Mouse (Mus musculus) stomach, embryonic 16.5 days (tissue): ENCODE results near the gene Bpifb9a. TPM values are rescaled to one million over a fixed set of nuclear protein-coding genes. Genes with fewer than 3 reads are reported as not detected.
"Not testable (repeated sequence)": the region's sequence is repeated elsewhere in the genome, so short reads cannot be mapped to it uniquely, and the experiment has no call there.

Source experiments
- ATAC-seq: fragments of 200-750 bp; cut with Nextera tagmentation; 2 replicates; pipeline ENCODE4 v1.8.0; 2017; ENCODE audit warnings: moderate number of reproducible peaks, moderate TSS enrichment; ENCODE audit not compliant: insufficient read depth, low FRiP score
- H3K27ac ChIP-seq: fragments of 300-500 bp; sonication (generic); 2 replicates; pipeline ENCODE4 v1.5.1; 2014; ENCODE audit warnings: low read length
- H3K27me3 ChIP-seq: fragments of 300-500 bp; sonication (generic); 2 replicates; pipeline ENCODE4 v1.6.1; 2014; ENCODE audit warnings: low read length, control low read depth, mixed read lengths; ENCODE audit not compliant: control insufficient read depth, insufficient read depth
- H3K36me3 ChIP-seq: fragments of 300-500 bp; sonication (generic); 2 replicates; pipeline ENCODE4 v1.6.1; 2014; ENCODE audit warnings: low read length; ENCODE audit not compliant: control insufficient read depth, insufficient read depth
- H3K4me1 ChIP-seq: fragments of 300-500 bp; sonication (generic); 2 replicates; pipeline ENCODE4 v1.6.1; 2014; ENCODE audit warnings: low read length, control low read depth, mixed read lengths; ENCODE audit not compliant: control insufficient read depth, insufficient read depth
- H3K4me2 ChIP-seq: fragments of 300-500 bp; sonication (generic); 2 replicates; pipeline ENCODE4 v1.6.1; 2014; ENCODE audit warnings: low read depth, low read length, mixed read lengths
- H3K4me3 ChIP-seq: fragments of 300-500 bp; sonication (generic); replicated peaks from 2 replicates; pipeline ENCODE4 v1.5.1; 2014; ENCODE audit warnings: mild to moderate bottlenecking, low read length
- H3K9ac ChIP-seq: fragments of 300-500 bp; sonication (generic); 2 replicates; pipeline ENCODE4 v1.6.1; 2014; ENCODE audit warnings: low read length
- H3K9me3 ChIP-seq: fragments of 300-500 bp; sonication (generic); replicated peaks from 2 replicates; pipeline ENCODE4 v1.6.1; 2016; ENCODE audit warnings: low read length, control low read depth; ENCODE audit not compliant: control insufficient read depth
- WGBS: fragments of 180-500 bp; shearing (Covaris S2); extraction: QIAGEN DNeasy Blood & Tissue Kit; methylation state at CpG from one replicate; pipeline ENCODE4 v1.1.7; 2014; 5-methylcytosine and 5-hydroxymethylcytosine counted together
- polyA plus RNA-seq: library from polyadenylated mRNA; unstranded; fragments of >200 nt; fragmentation: Nextera tagmentation; extraction: Ambion mirVana; gene quantifications from 2 replicates; pipeline ENCODE4 v1.2.1, GENCODE M21; 2015

The Bpifb9a gene
- polyA plus RNA-seq, 1 experiment from 2014 or later: not detected

DNA sequence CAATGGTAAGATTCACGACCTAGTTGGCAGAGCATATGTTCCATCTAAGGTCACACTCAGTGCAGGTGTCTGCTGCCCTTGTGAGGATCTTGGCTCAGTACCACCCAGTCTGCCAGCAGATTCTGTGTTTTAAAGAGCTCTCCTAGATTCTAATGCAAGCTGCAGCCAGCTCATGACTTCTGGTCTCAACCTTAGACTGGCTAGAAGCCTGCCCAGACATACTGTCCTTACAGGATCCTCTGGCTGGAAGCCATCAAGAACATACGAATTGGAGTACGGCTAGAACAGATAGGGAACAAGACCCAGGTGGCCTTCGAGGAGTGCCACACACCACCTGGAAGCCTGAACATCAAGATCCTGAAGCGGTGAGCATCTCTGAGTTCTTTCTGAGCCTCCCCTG is 29.8 kb upstream of the Bpifb9a start:
- no peak overlapping the region for H3K4me3 ChIP-seq
- no peaks in the 10 kb centered on the region for H3K9me3 ChIP-seq
- peaks cover 5% of the 10 kb centered on the region; the same call in 1 of the 2 replicates for H3K4me1 ChIP-seq
- 79% methylated on average over 5 of the region's 5 CpGs for WGBS
- no peak overlapping the region for H3K9ac ChIP-seq
- H3K4me2 ChIP-seq: no peak overlapping the region
- H3K27me3 ChIP-seq: no peaks in the 10 kb centered on the region
- H3K36me3 ChIP-seq: no peaks in the 10 kb centered on the region
- H3K27ac ChIP-seq: no peak overlapping the region
- ATAC-seq: no peak

DNA sequence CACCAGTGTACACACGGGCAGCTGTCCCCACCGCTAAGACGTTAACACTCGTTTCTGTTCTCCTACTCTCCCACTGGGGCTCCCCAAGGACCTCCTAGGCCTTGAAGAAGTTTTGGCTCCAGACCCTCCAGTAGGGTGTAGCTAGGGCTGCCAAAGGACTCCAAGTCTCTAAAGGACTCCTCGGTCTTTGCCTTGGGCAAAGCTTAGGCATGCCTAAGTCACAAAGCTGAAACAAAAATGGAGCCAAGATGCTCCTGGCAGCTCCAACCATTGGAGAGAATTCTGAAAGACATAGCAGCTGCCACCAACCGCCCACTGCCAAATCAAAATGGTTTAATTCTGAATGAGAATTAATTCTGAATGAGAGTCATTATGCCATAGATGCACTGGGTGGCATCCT is 24.2 kb upstream of the Bpifb9a start:
- H3K36me3 ChIP-seq: no peaks in the 10 kb centered on the region
- H3K4me2 ChIP-seq: no peak overlapping the region
- H3K27ac ChIP-seq: no peak overlapping the region
- H3K9me3 ChIP-seq: no peaks in the 10 kb centered on the region
- no peaks in the 10 kb centered on the region for H3K4me1 ChIP-seq
- H3K4me3 ChIP-seq: no peak overlapping the region
- H3K27me3 ChIP-seq: no peaks in the 10 kb centered on the region
- ATAC-seq: no peak
- no peak overlapping the region for H3K9ac ChIP-seq
- 89% methylated on average over 6 of the region's 6 CpGs for WGBS

DNA sequence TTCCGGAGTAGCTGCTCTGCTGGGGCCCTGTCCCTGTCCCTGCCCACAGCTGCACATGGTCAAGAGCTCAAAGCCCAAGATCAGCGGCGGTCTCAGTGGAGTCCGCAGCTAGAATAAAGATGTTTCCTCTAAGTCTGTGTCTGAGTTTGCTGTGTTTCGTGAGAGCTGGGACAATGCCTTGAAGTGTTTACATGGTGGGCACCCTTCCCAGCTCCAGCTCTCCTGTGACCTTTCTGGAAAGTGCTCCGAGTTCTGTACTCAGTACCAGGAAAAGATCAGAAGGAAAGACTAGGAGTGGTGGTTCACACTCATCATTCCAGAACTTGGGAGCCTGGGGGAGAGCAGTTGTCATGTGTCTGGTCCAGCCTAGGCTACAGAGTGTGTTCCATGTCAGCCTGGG is 16.9 kb upstream of the Bpifb9a start:
- H3K9ac ChIP-seq: no peak overlapping the region
- WGBS: 71% methylated on average over 6 of the region's 6 CpGs
- no peak for ATAC-seq
- H3K27ac ChIP-seq: no peak overlapping the region
- no peak overlapping the region for H3K4me2 ChIP-seq
- no peaks in the 10 kb centered on the region for H3K4me1 ChIP-seq
- no peaks in the 10 kb centered on the region for H3K27me3 ChIP-seq
- no peak overlapping the region for H3K4me3 ChIP-seq
- H3K9me3 ChIP-seq: no peaks in the 10 kb centered on the region
- H3K36me3 ChIP-seq: no peaks in the 10 kb centered on the region

DNA sequence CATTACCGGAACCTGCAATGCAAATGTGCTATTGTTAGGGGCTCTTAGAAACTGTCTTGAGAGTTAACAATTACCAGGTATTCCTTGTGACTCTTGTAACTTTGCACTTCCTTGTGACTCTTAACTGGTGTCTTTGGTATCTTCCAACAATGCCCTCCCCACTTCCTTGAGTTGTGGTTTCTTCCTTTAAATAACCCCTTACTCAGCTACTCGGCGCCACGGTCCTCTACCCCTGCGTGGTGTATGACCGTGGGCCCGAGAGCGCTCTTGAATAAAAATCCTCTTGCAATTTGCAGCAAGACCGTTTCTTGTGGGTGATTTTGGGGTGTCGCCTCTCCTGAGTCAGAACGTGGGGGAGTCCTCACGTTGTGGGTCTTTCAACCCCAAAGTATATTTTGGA is 14.9 kb upstream of the Bpifb9a start:
- H3K9ac ChIP-seq: not testable (repeated sequence)
- 98% methylated on average over 10 of the region's 12 CpGs for WGBS

DNA sequence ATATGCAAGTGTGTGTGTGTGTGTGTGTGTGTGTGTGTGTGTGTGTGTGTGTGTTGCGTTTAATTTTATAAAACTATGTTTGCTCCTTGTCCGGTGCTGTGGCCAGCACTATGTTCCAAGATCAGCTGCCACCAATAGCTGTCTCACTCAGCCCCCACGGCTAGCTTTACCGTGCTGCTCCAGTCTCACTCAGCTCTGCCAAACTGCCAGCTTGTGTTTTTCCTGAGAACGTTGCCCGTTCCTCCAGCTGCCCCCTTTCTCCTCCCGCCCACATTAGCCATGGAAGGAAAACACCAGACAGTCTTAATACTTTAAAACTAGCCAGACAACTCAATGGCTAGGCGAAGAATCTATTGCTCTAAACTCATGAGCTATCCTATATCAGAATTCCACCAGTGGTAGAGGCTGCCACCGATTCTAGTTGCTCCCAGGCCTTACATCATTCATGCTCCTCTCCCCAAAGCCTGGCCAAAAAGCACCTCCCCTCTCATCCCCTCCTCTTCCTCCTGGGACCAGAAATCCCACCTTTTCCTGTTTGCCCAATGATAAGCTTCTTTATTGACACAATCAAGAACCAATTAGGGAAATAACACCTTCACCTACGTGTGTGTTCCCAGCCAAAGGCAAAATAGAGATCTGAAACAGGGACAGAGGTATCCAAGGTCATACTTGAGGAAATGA is 14.2 kb upstream of the Bpifb9a start:
- H3K36me3 ChIP-seq: no peaks in the 10 kb centered on the region
- no peak overlapping the region for H3K4me3 ChIP-seq
- ATAC-seq: no peak
- no peak overlapping the region for H3K9ac ChIP-seq
- 85% methylated on average over 10 of the region's 10 CpGs for WGBS
- H3K9me3 ChIP-seq: no peaks in the 10 kb centered on the region
- no peak overlapping the region for H3K27ac ChIP-seq
- H3K27me3 ChIP-seq: no peaks in the 10 kb centered on the region
- no peak overlapping the region for H3K4me2 ChIP-seq
- no peaks in the 10 kb centered on the region for H3K4me1 ChIP-seq

More for the DNA sequence above, 14.9 kb upstream of the Bpifb9a start:
- not testable (repeated sequence) for H3K36me3 ChIP-seq, H3K4me3 ChIP-seq, H3K27me3 ChIP-seq, ATAC-seq, H3K4me2 ChIP-seq, H3K9me3 ChIP-seq, H3K27ac ChIP-seq, H3K4me1 ChIP-seq

DNA sequence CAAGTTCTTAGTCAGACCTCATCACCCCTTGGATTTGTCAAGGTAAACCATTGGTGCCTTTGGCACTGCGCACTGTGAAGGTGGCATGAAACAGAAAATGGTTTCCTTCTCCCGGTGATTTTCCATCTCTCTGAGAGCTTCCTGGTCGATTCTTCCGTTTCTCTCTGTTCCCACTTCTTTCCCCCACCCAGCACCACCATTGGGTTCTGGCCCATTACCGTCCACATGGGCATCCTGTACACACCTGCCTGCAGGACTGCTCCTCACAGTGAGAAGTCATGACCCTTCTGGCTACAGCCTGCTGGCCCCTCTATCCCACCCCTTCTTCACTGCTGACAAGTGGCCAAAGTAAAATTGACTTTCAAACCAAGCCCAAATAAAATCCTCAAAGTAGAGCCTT is 12.3 kb upstream of the Bpifb9a start:
- no peaks in the 10 kb centered on the region for H3K9me3 ChIP-seq
- no peaks in the 10 kb centered on the region for H3K27me3 ChIP-seq
- H3K27ac ChIP-seq: no peak overlapping the region
- 91% methylated on average over 5 of the region's 5 CpGs for WGBS
- H3K4me2 ChIP-seq: no peak overlapping the region
- no peak overlapping the region for H3K9ac ChIP-seq
- no peaks in the 10 kb centered on the region for H3K36me3 ChIP-seq
- no peaks in the 10 kb centered on the region for H3K4me1 ChIP-seq
- ATAC-seq: no peak
- no peak overlapping the region for H3K4me3 ChIP-seq

DNA sequence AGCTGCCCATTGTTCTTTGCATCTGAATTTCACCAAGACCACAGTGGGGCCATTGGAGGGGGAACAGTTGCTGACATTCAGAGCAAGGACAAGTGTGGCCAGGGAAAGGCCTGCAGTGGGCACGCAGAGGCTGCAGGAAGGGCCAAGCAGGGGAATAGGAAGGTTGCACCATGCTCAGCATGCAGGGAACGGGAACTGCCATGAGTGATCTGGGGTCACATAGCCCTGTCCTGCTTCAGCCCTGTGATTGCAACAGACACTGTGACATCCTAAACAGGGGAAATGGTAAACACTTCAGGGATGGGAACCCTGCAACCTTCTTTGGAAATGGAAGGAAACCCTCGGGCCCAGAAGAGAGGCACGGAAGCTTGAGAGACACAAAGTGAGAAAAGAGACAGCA is 2.4 kb upstream of the Bpifb9a start:
- H3K9ac ChIP-seq, ATAC-seq, H3K36me3 ChIP-seq, H3K4me2 ChIP-seq, H3K27me3 ChIP-seq, H3K27ac ChIP-seq, H3K9me3 ChIP-seq, H3K4me1 ChIP-seq, H3K4me3 ChIP-seq: not testable (repeated sequence)
- 80% methylated on average over 2 of the region's 4 CpGs for WGBS

DNA sequence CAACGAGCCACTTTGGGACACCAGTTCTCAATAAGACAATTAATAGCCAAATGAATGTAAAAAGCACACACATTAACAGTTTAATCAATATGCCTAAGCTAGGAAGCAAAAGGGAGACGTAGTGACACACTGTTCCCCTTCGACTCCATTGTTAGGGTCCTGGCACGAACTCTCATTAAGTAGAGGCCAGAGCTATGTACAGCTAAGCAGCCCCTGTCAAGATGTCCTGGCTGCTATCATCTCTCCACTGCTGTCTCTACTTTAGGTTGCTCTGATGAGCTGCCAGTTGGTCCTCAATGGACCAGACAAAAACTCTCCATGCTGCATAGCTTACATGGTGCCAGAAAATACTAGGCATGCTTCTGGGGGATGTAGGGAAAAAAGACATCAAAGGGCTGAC is 1.9 kb upstream of the Bpifb9a start:
- Histone ChIP-seq H3K4me1 (no peaks in the 10 kb centered on the region), H3K27ac (no peak overlapping the region), H3K36me3 (no peaks in the 10 kb centered on the region), H3K27me3 (no peaks in the 10 kb centered on the region), H3K9me3 (no peaks in the 10 kb centered on the region), H3K4me2 (no peak overlapping the region), H3K4me3 (no peak overlapping the region), H3K9ac (no peak overlapping the region)
- WGBS: 70% methylated on average over 4 of the region's 4 CpGs
- no peak for ATAC-seq

DNA sequence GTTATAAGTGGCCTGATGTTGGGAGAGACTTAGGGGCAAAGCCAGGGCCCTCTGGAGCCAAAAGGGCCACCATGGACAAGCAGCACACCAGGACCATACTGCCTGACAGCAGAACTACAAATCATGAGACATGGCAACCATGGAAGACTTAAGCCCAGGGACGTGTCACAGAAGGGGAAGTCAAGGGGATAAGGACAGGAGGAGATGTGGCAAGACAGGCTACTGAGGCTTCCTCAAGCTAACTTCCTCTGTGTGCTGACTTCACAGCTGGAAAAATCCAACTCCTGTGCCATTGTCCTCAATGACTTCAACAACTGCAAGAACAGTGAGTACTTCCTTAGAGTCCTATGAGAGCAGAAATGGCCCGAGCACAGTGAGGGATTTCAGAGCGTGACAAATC is 6.7 kb downstream of the Bpifb9a start:
- not testable (repeated sequence) for H3K4me3 ChIP-seq, H3K9me3 ChIP-seq, H3K4me1 ChIP-seq, H3K4me2 ChIP-seq, ATAC-seq, H3K27ac ChIP-seq, H3K27me3 ChIP-seq, H3K9ac ChIP-seq, H3K36me3 ChIP-seq
- WGBS: 73% methylated on average over 3 of the region's 3 CpGs

DNA sequence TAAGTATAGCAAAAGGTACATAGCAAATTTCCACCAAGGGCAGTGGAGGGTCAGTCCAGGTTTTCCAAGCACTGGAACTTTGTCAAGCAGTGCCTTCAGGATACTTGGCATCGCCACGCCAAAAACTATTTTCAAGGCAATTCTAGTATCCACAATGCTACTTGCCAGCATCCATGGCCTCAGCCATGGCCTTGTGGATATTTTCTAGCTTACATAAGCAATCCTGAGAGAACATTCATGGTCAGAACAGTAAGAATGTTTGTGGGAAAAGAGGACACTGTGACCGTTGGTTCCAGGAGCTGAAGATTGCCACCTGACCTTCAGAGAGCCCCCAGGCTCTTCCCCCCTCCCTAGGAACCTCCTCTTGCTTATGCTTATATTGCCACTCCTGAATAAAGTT is 34.2 kb downstream of the Bpifb9a start:
- not testable (repeated sequence) for H3K36me3 ChIP-seq, H3K9me3 ChIP-seq, H3K27ac ChIP-seq, H3K9ac ChIP-seq, H3K27me3 ChIP-seq, ATAC-seq, H3K4me3 ChIP-seq, H3K4me2 ChIP-seq, H3K4me1 ChIP-seq
- 83% methylated on average over 3 of the region's 3 CpGs for WGBS
